Mouse (Mus musculus) cortical plate, adult 2 months (tissue): ENCODE data around the gene Spem2.

Experiments
- CTCF ChIP-seq: fragments of 200-500 bp; IDR thresholded peaks from 2 replicates; pipeline ENCODE4 v1.5.1; 2011; ENCODE audit warnings: mild to moderate bottlenecking, control low read depth, low read length; ENCODE audit not compliant: insufficient read depth; ENCODE audit errors: extremely low read depth
- POLR2A ChIP-seq: fragments of 200-500 bp; IDR thresholded peaks from 2 replicates; pipeline ENCODE4 v1.6.1; 2011; ENCODE audit warnings: mild to moderate bottlenecking, low read length, control low read depth; ENCODE audit not compliant: insufficient read depth; ENCODE audit errors: extremely low read depth

DNA sequence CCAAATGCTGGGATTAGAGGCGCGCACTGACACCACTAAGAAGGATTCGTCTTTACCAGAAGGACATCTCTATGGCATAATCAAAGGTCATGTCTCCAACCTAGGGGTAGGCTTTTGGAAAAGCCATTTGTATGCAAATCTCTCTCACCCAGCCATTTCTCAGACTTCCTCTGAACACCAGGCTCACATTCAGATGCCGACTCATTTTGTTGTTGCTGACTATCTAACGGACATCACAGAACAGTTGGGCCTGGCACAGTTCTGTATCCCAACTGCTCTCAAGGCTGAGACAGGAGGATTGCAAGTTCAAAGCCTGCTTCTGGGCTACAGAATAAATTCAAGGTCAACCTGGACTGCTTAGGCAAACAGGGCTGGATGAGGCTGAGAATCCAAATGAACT, 31.0 kb downstream of the Spem2 start:
- TF ChIP-seq POLR2A (no peak), CTCF (no peak)
